Mouse (Mus musculus): ENCODE measurements around the gene Rbm3. TPM values are rescaled to one million over a fixed set of nuclear protein-coding genes. Genes with fewer than 3 reads are reported as not detected.
A peak's percentile ranks its signal among the peaks of the same experiment; 100 is the strongest.

Rbm3 gene
- polyA plus RNA-seq, 1 experiment from 2014 or later = 326 TPM

GRCm38 (mm10) chrX:8167716-8168647 is 22.3 kb upstream of the Rbm3 start:
- 90% methylated on average over 10 of the region's 10 CpGs for WGBS
- Histone ChIP-seq H3K4me1 (replicated peaks) (no peaks in the 10 kb centered on the region), H3K4me2 (no peak overlapping the region), H3K27me3 (replicated peaks) (no peaks in the 10 kb centered on the region), H3K9ac (no peak overlapping the region), H3K4me3 (no peak overlapping the region), H3K27ac (ENCODE audit: poor library complexity, severe bottlenecking) (no peak overlapping the region), H3K9me3 (replicated peaks) (no peaks in the 10 kb centered on the region), H3K36me3 (peaks cover 19% of the 10 kb centered on the region)
- ATAC-seq (ENCODE audit: insufficient number of reproducible peaks, low FRiP score) = no peak

DNA sequence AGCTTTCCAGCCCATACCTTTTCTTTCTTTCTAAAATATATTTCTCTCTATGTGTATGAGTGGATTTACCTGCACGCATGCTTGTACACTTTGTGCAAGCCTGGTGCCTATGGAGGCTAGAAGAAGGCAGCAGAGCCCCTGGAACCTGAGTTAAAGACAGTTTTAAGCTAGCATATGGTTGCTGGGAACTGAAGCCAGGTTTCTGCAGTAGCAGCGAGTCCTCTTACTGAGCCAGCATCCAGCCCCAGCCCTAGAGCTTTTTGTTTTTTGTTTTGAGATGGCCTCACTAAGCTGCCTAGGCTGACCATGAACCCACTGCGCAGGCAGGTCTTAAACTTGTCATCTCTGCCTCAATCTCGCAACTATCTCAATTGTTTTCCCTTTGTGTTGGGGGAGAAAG is 18.8 kb upstream of the Rbm3 start:
- H3K4me1 ChIP-seq (replicated peaks) = no peaks in the 10 kb centered on the region
- WGBS = 86% methylated on average over 4 of the region's 4 CpGs
- no peaks in the 10 kb centered on the region for H3K27me3 ChIP-seq (replicated peaks)
- H3K9ac ChIP-seq = no peak overlapping the region
- H3K9me3 ChIP-seq (replicated peaks) = no peaks in the 10 kb centered on the region
- no peak overlapping the region for H3K4me2 ChIP-seq
- H3K4me3 ChIP-seq = no peak overlapping the region
- H3K27ac ChIP-seq (ENCODE audit: poor library complexity, severe bottlenecking) = no peak overlapping the region
- ATAC-seq (ENCODE audit: insufficient number of reproducible peaks, low FRiP score) = no peak
- peaks cover 6% of the 10 kb centered on the region for H3K36me3 ChIP-seq

DNA sequence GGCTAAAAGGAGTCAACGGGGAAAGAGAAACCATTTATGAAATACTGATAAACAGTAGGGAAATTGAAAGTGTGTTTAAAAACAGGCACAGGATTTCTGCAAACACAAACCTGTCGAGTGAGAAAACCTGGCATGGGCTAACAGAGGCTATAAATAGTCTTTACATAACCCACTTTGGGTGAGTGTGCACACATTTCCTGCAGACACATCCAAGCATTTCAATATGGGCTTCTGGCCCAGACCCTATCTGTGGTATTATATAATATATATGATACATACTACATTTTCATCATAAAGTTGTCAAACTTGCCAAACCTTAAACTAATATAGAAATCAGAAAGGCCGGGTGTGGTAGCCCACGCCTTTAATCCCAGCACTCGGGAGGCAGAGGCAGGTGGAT is 17.4 kb upstream of the Rbm3 start:
- Histone ChIP-seq H3K9me3 (replicated peaks) (no peaks in the 10 kb centered on the region), H3K4me2 (no peak overlapping the region), H3K4me1 (replicated peaks) (no peaks in the 10 kb centered on the region), H3K36me3 (peaks cover 2% of the 10 kb centered on the region; the same call in 1 of the 2 replicates), H3K27me3 (replicated peaks) (no peaks in the 10 kb centered on the region), H3K27ac (ENCODE audit: poor library complexity, severe bottlenecking) (no peak overlapping the region), H3K9ac (no peak overlapping the region), H3K4me3 (no peak overlapping the region)
- ATAC-seq (ENCODE audit: insufficient number of reproducible peaks, low FRiP score) = no peak
- WGBS = 71% methylated on average over 5 of the region's 5 CpGs

DNA sequence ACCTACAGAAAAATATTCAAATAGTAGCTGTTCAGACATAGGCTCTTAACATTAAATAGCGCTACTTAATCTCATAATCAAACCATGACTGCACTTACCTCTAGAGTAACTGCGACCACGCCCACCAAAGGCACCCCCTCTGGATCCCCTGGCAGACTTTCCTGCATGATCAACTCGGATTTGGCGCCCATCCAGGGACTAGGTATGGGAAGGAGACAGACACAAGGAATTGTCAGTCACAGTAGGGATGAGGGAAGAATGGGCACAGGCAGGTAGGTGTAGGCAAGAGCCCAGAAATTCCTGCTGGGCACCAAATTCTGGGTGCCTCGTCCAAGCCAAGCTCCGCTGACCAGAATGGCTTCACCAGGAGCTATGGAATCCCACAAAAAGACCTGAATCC is 1.9 kb downstream of the Rbm3 start:
- WGBS = 73% methylated on average over 7 of the region's 7 CpGs
- ATAC-seq (ENCODE audit: insufficient number of reproducible peaks, low FRiP score) = no peak
- Histone ChIP-seq H3K27me3 (replicated peaks) (no peaks in the 10 kb centered on the region), H3K4me2 (peak overlapping the region; percentile 77), H3K9me3 (replicated peaks) (no peaks in the 10 kb centered on the region), H3K9ac (peak overlapping the region; percentile 88), H3K4me1 (replicated peaks) (peaks cover 14% of the 10 kb centered on the region), H3K27ac (ENCODE audit: poor library complexity, severe bottlenecking) (no peak overlapping the region), H3K36me3 (peaks cover 29% of the 10 kb centered on the region), H3K4me3 (peak overlapping the region; percentile 80)

DNA sequence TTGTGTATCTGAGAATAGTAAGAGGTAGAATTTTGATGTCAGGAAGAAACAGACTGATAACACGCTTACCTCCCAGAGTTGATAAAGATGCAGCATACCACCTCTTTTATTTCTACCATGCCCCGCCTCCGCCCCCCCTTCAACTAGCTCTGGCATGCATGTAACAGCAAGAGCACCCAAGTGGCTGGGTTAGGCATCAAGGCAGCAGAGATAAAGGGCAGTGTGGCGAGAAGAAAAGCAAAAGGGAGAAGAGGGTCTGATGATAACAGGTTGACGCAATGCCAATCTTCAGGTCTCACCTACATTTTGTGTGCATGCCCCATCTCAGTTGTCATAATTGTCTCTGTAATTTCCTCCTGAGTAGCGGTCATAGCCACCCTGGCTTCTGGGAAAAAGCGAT is 2.7 kb downstream of the Rbm3 start:
- 63% methylated on average over 7 of the region's 7 CpGs for WGBS
- H3K4me1 ChIP-seq (replicated peaks) = peaks cover 14% of the 10 kb centered on the region
- no peak overlapping the region for H3K27ac ChIP-seq (ENCODE audit: poor library complexity, severe bottlenecking)
- H3K4me3 ChIP-seq = no peak overlapping the region
- H3K9me3 ChIP-seq (replicated peaks) = no peaks in the 10 kb centered on the region
- H3K27me3 ChIP-seq (replicated peaks) = no peaks in the 10 kb centered on the region
- no peak overlapping the region for H3K9ac ChIP-seq
- peaks cover 35% of the 10 kb centered on the region for H3K36me3 ChIP-seq
- no peak for ATAC-seq (ENCODE audit: insufficient number of reproducible peaks, low FRiP score)
- no peak overlapping the region for H3K4me2 ChIP-seq

GRCm38 (mm10) chrX:8141058-8141457 is 4.6 kb downstream of the Rbm3 start:
- WGBS = 78% methylated on average over 3 of the region's 3 CpGs
- H3K36me3 ChIP-seq = peaks cover 35% of the 10 kb centered on the region
- H3K4me2 ChIP-seq = no peak overlapping the region
- H3K9me3 ChIP-seq (replicated peaks) = no peaks in the 10 kb centered on the region
- no peak for ATAC-seq (ENCODE audit: insufficient number of reproducible peaks, low FRiP score)
- H3K4me3 ChIP-seq = no peak overlapping the region
- H3K27me3 ChIP-seq (replicated peaks) = no peaks in the 10 kb centered on the region
- H3K9ac ChIP-seq = no peak overlapping the region
- no peak overlapping the region for H3K27ac ChIP-seq (ENCODE audit: poor library complexity, severe bottlenecking)
- H3K4me1 ChIP-seq (replicated peaks) = peaks cover 14% of the 10 kb centered on the region

- no peak overlapping the region for H3K4me2 ChIP-seq
- H3K9me3 ChIP-seq (replicated peaks) = no peaks in the 10 kb centered on the region
- H3K27ac ChIP-seq (ENCODE audit: poor library complexity, severe bottlenecking) = no peak overlapping the region
- peaks cover 14% of the 10 kb centered on the region for H3K4me1 ChIP-seq (replicated peaks)
- no peaks in the 10 kb centered on the region for H3K27me3 ChIP-seq (replicated peaks)
- peaks cover 35% of the 10 kb centered on the region for H3K36me3 ChIP-seq
- H3K9ac ChIP-seq = no peak overlapping the region
- H3K4me3 ChIP-seq = no peak overlapping the region
- no peak for ATAC-seq (ENCODE audit: insufficient number of reproducible peaks, low FRiP score)
- WGBS = 89% methylated on average over 2 of the region's 2 CpGs
Observed at GRCm38 (mm10) chrX:8140446-8140845, 5.2 kb downstream of the Rbm3 start.

DNA sequence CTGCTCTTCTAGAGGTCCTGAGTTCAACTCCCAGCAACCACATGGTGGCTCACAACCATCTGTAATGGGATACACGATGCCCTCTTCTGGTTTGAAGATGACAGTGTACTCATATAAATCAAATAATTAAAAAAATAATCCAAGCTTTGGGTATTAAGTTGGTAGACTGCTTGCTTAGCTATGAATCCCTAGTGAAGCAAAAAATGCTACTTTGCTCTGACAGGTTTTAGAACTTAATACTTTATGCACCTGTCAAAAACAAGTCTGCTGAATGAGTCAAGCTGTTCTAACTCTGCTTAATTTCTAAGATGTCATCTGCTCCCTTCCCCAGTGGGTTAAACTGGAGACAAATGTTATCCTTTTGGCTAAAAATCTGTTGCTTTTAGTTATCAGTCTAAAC is 6.2 kb downstream of the Rbm3 start:
- no peak overlapping the region for H3K4me3 ChIP-seq
- no peak overlapping the region for H3K4me2 ChIP-seq
- H3K9me3 ChIP-seq (replicated peaks) = no peaks in the 10 kb centered on the region
- 63% methylated on average over 1 of the region's 1 CpGs for WGBS
- ATAC-seq (ENCODE audit: insufficient number of reproducible peaks, low FRiP score) = no peak
- H3K9ac ChIP-seq = no peak overlapping the region
- no peak overlapping the region for H3K27ac ChIP-seq (ENCODE audit: poor library complexity, severe bottlenecking)
- no peaks in the 10 kb centered on the region for H3K27me3 ChIP-seq (replicated peaks)
- H3K4me1 ChIP-seq (replicated peaks) = peaks cover 14% of the 10 kb centered on the region
- peaks cover 35% of the 10 kb centered on the region for H3K36me3 ChIP-seq

- WGBS = 55% methylated on average over 2 of the region's 2 CpGs
- ATAC-seq (ENCODE audit: insufficient number of reproducible peaks, low FRiP score) = no peak
- H3K4me2 ChIP-seq = no peak overlapping the region
- H3K9me3 ChIP-seq (replicated peaks) = no peaks in the 10 kb centered on the region
- peaks cover 15% of the 10 kb centered on the region for H3K36me3 ChIP-seq
- 0 out of 2 replicates have a peak, but pooled peaks cover 4% of the 10 kb centered on the region for H3K4me1 ChIP-seq (replicated peaks)
- H3K4me3 ChIP-seq = no peak overlapping the region
- H3K27ac ChIP-seq (ENCODE audit: poor library complexity, severe bottlenecking) = no peak overlapping the region
- H3K27me3 ChIP-seq (replicated peaks) = no peaks in the 10 kb centered on the region
- no peak overlapping the region for H3K9ac ChIP-seq
Observed at GRCm38 (mm10) chrX:8135886-8136285, 9.8 kb downstream of the Rbm3 start.

DNA sequence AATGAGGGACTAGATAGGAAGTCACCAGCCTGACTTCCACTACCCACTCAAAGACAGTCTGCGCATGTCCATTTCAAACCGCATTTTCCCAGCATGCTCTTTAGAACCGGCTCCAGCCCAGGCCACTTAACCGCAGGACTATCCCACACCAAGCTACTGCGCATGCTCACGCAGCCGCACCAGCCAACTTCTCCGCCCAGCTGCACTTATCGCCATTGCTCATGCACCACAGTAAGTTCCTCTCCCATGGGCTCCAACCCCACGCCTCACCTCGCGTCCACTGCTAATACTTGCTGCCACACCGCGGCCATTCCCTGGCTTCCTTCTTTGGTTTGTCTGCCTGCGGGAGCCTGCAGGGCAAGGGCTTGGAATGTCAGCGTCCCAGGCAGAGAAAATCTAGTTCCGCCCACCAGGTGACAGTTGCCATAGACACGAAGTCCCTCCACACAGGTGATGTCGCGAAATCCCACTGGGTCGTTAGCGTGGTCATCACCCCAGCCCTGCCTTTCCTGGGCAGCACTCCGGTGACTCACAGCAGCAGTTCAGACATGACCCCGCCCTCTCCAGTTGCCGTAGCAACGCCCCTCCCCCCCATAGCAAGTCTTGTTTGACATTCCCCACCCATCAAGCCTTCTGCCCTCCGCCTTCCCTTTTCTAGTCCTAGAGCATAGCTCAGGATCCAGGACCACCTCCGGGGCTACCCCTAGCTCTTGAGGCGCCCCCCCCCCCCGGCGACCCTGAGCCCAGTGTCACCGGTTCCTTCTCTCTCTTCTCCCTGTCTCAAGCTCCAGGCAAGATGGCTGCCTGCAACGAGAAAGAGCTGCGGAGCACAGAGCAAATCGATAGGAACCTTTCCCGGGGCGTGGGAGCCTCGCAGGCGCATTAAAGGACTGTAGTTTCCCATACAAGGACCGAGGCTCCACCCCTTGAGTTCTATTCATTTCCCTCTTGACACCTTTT is 13.4 kb downstream of the Rbm3 start, which contains the start of gene Wdr13:
TSS of gene Wdr13 (minus strand) at position 876 of the 960 bp plus-strand sequence.
- no peaks in the 10 kb centered on the region for H3K9me3 ChIP-seq (replicated peaks)
- H3K4me3 ChIP-seq = peak within 1 kb of the TSS; percentile 66
- H3K4me1 ChIP-seq (replicated peaks) = 0 out of 2 replicates have a peak, but pooled peaks cover 4% of the 10 kb centered on the region
- 16% methylated on average over 38 of the region's 40 CpGs for WGBS
- peak; percentile 93 for ATAC-seq (ENCODE audit: insufficient number of reproducible peaks, low FRiP score)
- H3K4me2 ChIP-seq = peak within 1 kb of the TSS; percentile 72
- peak within 1 kb of the TSS; percentile 71 for H3K9ac ChIP-seq
- peaks cover 35% of the 10 kb centered on the region for H3K36me3 ChIP-seq
- H3K27me3 ChIP-seq (replicated peaks) = no peaks in the 10 kb centered on the region
- peak within 1 kb of the TSS; percentile 99 for H3K27ac ChIP-seq (ENCODE audit: poor library complexity, severe bottlenecking)

GRCm38 (mm10) chrX:8131393-8131792 is 14.3 kb downstream of the Rbm3 start:
- Histone ChIP-seq H3K9me3 (replicated peaks) (no peaks in the 10 kb centered on the region), H3K4me2 (peak overlapping the region; percentile 72), H3K4me1 (replicated peaks) (0 out of 2 replicates have a peak, but pooled peaks cover 4% of the 10 kb centered on the region), H3K27ac (ENCODE audit: poor library complexity, severe bottlenecking) (no peak overlapping the region), H3K36me3 (peaks cover 40% of the 10 kb centered on the region), H3K4me3 (peak overlapping the region; percentile 66), H3K9ac (0 out of 2 replicates have a peak overlapping the region, but pooled peaks have one; percentile 24), H3K27me3 (replicated peaks) (no peaks in the 10 kb centered on the region)
- ATAC-seq (ENCODE audit: insufficient number of reproducible peaks, low FRiP score) = no peak
- 87% methylated on average over 17 of the region's 17 CpGs for WGBS
